Comparison of ENCODE assay signal across 28 mouse cellular contexts in the genomic region with DNA sequence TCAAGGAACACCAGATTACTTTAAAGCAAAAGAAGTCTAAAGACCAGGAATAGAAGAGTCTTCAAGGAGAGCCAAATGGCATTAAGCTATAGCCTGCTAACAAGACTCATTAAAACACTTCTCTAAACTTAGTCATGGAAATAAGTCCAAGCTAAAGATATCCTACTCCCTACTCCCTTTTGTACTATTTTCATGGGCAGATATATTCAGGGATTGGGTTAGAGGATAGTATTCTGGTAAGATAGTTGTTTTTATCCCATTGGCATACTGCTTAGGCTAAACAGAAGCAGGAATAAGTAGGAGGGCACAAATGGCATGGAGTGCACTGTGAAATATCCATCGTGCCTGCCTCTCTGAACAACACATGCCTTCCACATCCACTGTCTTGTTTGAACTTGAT.
"Had no signal": no experiment of that assay in that cellular context is flagged by ENCODE, and none has a peak within 500 bp of the region (broad histone marks: within the 10 kb centered on the region; RNA-seq: fewer than 3 reads in every experiment).

No protein-coding gene starts in this region.

- H3K4me3 ChIP-seq: gastrocnemius, adult 2 months; heart, embryonic 10.5 days; heart, embryonic 12.5 days; hindbrain, embryonic 10.5 days; hindbrain, embryonic 12.5 days; intestine, embryonic 15.5 days; layer of hippocampus, adult 2 months; left cerebral cortex, adult 2 months; limb, embryonic 10.5 days; limb, embryonic 12.5 days; liver, embryonic 13.5 days; liver, embryonic 15.5 days had no signal

- ATAC-seq: hindbrain, embryonic 16.5 days; inflammation-experienced regulatory T-cells, adult 6 months; intestine, embryonic 15.5 days; intestine, postnatal 0 days had no signal

- H3K9ac ChIP-seq: heart, embryonic 12.5 days; hindbrain, embryonic 12.5 days; hindbrain, embryonic 14.5 days; intestine, embryonic 15.5 days; limb, embryonic 12.5 days; liver, embryonic 13.5 days; liver, embryonic 15.5 days had no signal

- H3K36me3 ChIP-seq: heart, embryonic 10.5 days; heart, embryonic 12.5 days; hindbrain, embryonic 10.5 days; hindbrain, embryonic 12.5 days; intestine, embryonic 15.5 days; limb, embryonic 10.5 days; limb, embryonic 12.5 days; liver, embryonic 13.5 days; liver, embryonic 15.5 days had no signal

- H3K4me1 ChIP-seq: heart, embryonic 10.5 days; heart, embryonic 12.5 days; hindbrain, embryonic 10.5 days; hindbrain, embryonic 12.5 days; intestine, embryonic 15.5 days; limb, embryonic 12.5 days; liver, embryonic 13.5 days; liver, embryonic 15.5 days had no signal

- H3K27ac ChIP-seq: gastrocnemius, adult 2 months; heart, embryonic 10.5 days; hindbrain, embryonic 10.5 days; hindbrain, embryonic 12.5 days; hindbrain, embryonic 14.5 days; intestine, embryonic 15.5 days; layer of hippocampus, adult 2 months; left cerebral cortex, adult 2 months; limb, embryonic 10.5 days; limb, embryonic 12.5 days; liver, embryonic 13.5 days; liver, embryonic 15.5 days had no signal

- H3K4me2 ChIP-seq: heart, embryonic 12.5 days; hindbrain, embryonic 12.5 days; hindbrain, embryonic 14.5 days; intestine, embryonic 15.5 days; limb, embryonic 12.5 days; liver, embryonic 11.5 days; liver, embryonic 13.5 days; liver, embryonic 15.5 days had no signal

- H3K9me3 ChIP-seq: heart, embryonic 10.5 days; heart, embryonic 12.5 days; hindbrain, embryonic 10.5 days; hindbrain, embryonic 12.5 days; intestine, embryonic 15.5 days; limb, embryonic 10.5 days; limb, embryonic 12.5 days; liver, embryonic 13.5 days; liver, embryonic 15.5 days had no signal

- DNase-seq: gastrocnemius, adult 2 months; gastrocnemius, postnatal 10 days; gastrocnemius, postnatal 25 days; heart, adult 18-20 months; heart, postnatal 10 days; heart, postnatal 4 days; kidney, adult 18-20 months; kidney, adult 8-10 months; kidney, postnatal 10 days; kidney, postnatal 25 days; kidney, postnatal 4 days; liver; liver, embryonic 13.5 days had no signal

- H3K27me3 ChIP-seq: heart, embryonic 12.5 days; hindbrain, embryonic 12.5 days; intestine, embryonic 15.5 days; limb, embryonic 12.5 days; liver, embryonic 13.5 days; liver, embryonic 15.5 days had no signal
